Mouse (Mus musculus) embryo, embryonic 9.5 days (tissue): ENCODE data around the gene Fam133b.
"Not testable (repeated sequence)": the region's sequence is repeated elsewhere in the genome, so short reads cannot be mapped to it uniquely, and the experiment has no call there.

Source experiments
- DNase-seq: peaks from one replicate; pipeline ENCODE4 v3.0.0-alpha.2; 2017; ENCODE audit errors: extremely low spot score

Fam133b gene

GRCm38 (mm10) chr5:3598766-3599165, 55.1 kb downstream of the Fam133b start:
- no peak for DNase-seq

GRCm38 (mm10) chr5:3600298-3600697, 56.7 kb downstream of the Fam133b start:
- DNase-seq, result no peak

GRCm38 (mm10) chr5:3600790-3601189, 57.2 kb downstream of the Fam133b start:
- DNase-seq, result no peak

GRCm38 (mm10) chr5:3607114-3607513, 63.5 kb downstream of the Fam133b start:
- DNase-seq, result no peak

- DNase-seq, result no peak
Observed at GRCm38 (mm10) chr5:3609241-3609640, 65.6 kb downstream of the Fam133b start.

- not testable (repeated sequence) for DNase-seq
Observed at GRCm38 (mm10) chr5:3611835-3612234, 68.2 kb downstream of the Fam133b start.
